Mouse (Mus musculus) Muller cell, postnatal 12 days (primary cell): ENCODE data around the gene Anapc11.

ENCODE experiments used
- DNase-seq: peaks from one replicate; pipeline ENCODE4 v3.0.0-alpha.2; 2015; ENCODE audit errors: inconsistent ontology term

Gene Anapc11

GRCm38 (mm10) chr11:120654741-120655140 is 56.5 kb downstream of the Anapc11 start:
- no peak for DNase-seq

- DNase-seq, result no peak
Measured at GRCm38 (mm10) chr11:120657301-120657700, 59.1 kb downstream of the Anapc11 start.
